Mouse (Mus musculus) inflammation-experienced regulatory T-cells (primary cell): ENCODE measurements around the gene Slfn8. TPM values are rescaled to one million over a fixed set of nuclear protein-coding genes. Genes with fewer than 3 reads are reported as not detected.

Experiments used
- polyA plus RNA-seq, 2 experiments: library from polyadenylated mRNA; unstranded; fragments of 100-300 nt; shearing (Covaris generic); gene quantifications; one replicate each; pipeline ENCODE4 v1.2.1; 2017

Gene Slfn8
- 100 to 1,000 TPM in 1 of 2 experiments, 10 to 100 TPM in 1; 98.3 to 115 TPM for polyA plus RNA-seq

GRCm38 (mm10) chr11:83020621-83021020, at the start of gene Slfn8:
TSS of gene Slfn8 (minus strand) at chr11:83020810.

GRCm38 (mm10) chr11:83064946-83065345, 44.3 kb upstream of the Slfn8 start, which contains the start of gene Slfn2:
TSS of gene Slfn2 (plus strand) at chr11:83065112.

GRCm38 (mm10) chr11:82991469-82992166, 29.0 kb downstream of the Slfn8 start, which contains the start of gene Slfn9:
TSS of gene Slfn9 (minus strand) at chr11:82991830.

Other genes with a start within 250 kb of the Slfn8 start
- 10 to 100 TPM; 33.2 to 38.7 TPM for gene Lig3, start 239.7 kb downstream of the Slfn8 start, polyA plus RNA-seq
- gene Rffl, start 149.6 kb downstream of the Slfn8 start, polyA plus RNA-seq, result 10 to 100 TPM; 13.8 to 14.2 TPM
- 10 to 100 TPM; 26.7 to 30.8 TPM for gene Rad51d, start 130.2 kb downstream of the Slfn8 start, polyA plus RNA-seq
- gene Fndc8, start 128.7 kb downstream of the Slfn8 start, polyA plus RNA-seq, result 1 to 10 TPM in 1 of 2 experiments, under 1 TPM in 1; 0.22 to 1.4 TPM
- gene Nle1, start 112.4 kb downstream of the Slfn8 start, polyA plus RNA-seq, result 10 to 100 TPM; 28.9 to 56.3 TPM
- under 1 TPM; 0.05 to 0.20 TPM for gene Unc45b, start 110.3 kb downstream of the Slfn8 start, polyA plus RNA-seq
- gene Slfn5, start 69.5 kb downstream of the Slfn8 start, polyA plus RNA-seq, result 10 to 100 TPM; 31.9 to 36.7 TPM
- gene Slfn9, start 29.0 kb downstream of the Slfn8 start, polyA plus RNA-seq, result 10 to 100 TPM in 1 of 2 experiments, 1 to 10 TPM in 1; 7.9 to 12.5 TPM
- 100 to 1,000 TPM; 589 to 842 TPM for gene Slfn2, start 44.3 kb upstream of the Slfn8 start, polyA plus RNA-seq
- gene Slfn1, start 96.0 kb upstream of the Slfn8 start, polyA plus RNA-seq, result 100 to 1,000 TPM; 165 to 319 TPM
- under 1 TPM; 0.33 to 0.55 TPM for gene Slfn4, start 154.4 kb upstream of the Slfn8 start, polyA plus RNA-seq
- 1 to 10 TPM; 3.5 to 6.2 TPM for gene Slfn3, start 170.5 kb upstream of the Slfn8 start, polyA plus RNA-seq